Mouse (Mus musculus) C2C12 (cell line): Measurements from ENCODE around the gene Eef1akmt2.

ENCODE experiments used
- CEBPB ChIP-seq: IDR thresholded peaks from one replicate; pipeline ENCODE4 v1.6.1; 2011; ENCODE audit warnings: low read depth, mild to moderate bottlenecking, control low read depth, moderate library complexity
- CTCF ChIP-seq: IDR thresholded peaks from one replicate; pipeline ENCODE4 v1.5.1; 2011; ENCODE audit not compliant: control insufficient read depth, insufficient read depth, insufficient read length
- USF1 ChIP-seq: IDR thresholded peaks from one replicate; pipeline ENCODE4 v1.6.1; 2011; ENCODE audit warnings: low read depth, mild to moderate bottlenecking, control low read depth, moderate library complexity

DNA sequence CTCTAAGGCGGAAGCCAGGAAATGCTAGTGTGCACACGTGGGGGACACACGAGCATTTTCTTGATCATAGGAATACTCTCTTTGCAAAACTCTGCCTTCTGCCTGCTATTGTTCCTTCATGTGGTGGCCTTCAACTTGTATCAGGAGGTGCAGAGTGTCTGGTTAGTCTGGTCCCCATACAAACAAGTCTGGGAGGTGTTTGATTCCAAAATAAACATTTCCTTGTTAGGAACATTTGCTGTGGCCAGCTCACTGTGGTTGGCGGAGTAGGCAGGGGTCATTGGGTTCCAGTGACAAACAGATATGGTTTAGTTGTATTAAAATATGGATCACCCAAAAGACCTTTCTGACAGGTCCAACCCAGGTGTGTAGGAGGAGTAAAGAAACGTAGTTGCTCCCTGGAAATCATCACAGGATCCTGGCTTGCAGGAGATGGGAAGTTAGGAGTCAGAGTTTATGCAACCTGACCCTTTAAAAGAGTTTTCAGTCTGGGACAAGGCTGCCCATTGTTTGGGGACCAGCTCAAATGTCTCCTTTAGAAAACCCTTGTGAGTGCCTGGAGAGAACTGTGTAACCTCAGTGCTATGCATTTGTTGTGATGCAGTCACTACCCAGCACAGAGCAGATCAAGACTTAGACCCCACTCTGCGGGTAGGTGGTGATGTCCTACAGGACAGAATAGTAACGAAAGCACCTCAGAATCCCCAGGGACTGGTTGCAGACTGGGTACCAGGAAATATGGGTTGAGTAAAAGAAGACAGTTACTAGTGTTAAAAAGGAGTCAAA is 34.7 kb upstream of the Eef1akmt2 start:
- TF ChIP-seq CEBPB (no peak), CTCF (no peak), USF1 (no peak)
